Mouse (Mus musculus) bone marrow, adult 2 months (tissue): ENCODE measurements around the gene Mrpl32. TPM values are rescaled to one million over a fixed set of nuclear protein-coding genes. Genes with fewer than 3 reads are reported as not detected.

Source experiments
- H3K27ac ChIP-seq: fragments of 200-500 bp; 2 replicates; pipeline ENCODE4 v1.5.1; 2012; ENCODE audit warnings: low read depth, mild to moderate bottlenecking, control low read depth, inconsistent platforms, low read length; ENCODE audit not compliant: control insufficient read depth, poor library complexity, insufficient read depth
- H3K4me1 ChIP-seq: fragments of 200-500 bp; 2 replicates; pipeline ENCODE4 v1.6.1; 2011; ENCODE audit warnings: low read length; ENCODE audit not compliant: control insufficient read depth, insufficient read depth
- H3K4me3 ChIP-seq: fragments of 200-500 bp; replicated peaks from 2 replicates; pipeline ENCODE3; 2011; ENCODE audit warnings: mild to moderate bottlenecking, low read depth, low read length, control low read depth; ENCODE audit not compliant: control insufficient read depth
- CTCF ChIP-seq: fragments of 200-500 bp; IDR thresholded peaks from 2 replicates; pipeline ENCODE4 v1.5.1; 2011; ENCODE audit warnings: low read length, control low read depth; ENCODE audit not compliant: control insufficient read depth, insufficient read depth
- POLR2A ChIP-seq: fragments of 200-500 bp; IDR thresholded peaks from 2 replicates; pipeline ENCODE4 v1.6.1; 2011; ENCODE audit warnings: low read depth, mild to moderate bottlenecking, control low read depth, low read length, borderline replicate concordance; ENCODE audit not compliant: control insufficient read depth
- WGBS: fragments of 180-500 bp; shearing (Covaris S2); methylation state at CpG from one replicate; pipeline ENCODE4 v1.1.7; 2018; 5-methylcytosine and 5-hydroxymethylcytosine counted together
- polyA plus RNA-seq: library from polyadenylated mRNA; stranded (reverse); fragments of >200 nt; gene quantifications from 2 replicates; pipeline ENCODE4 v1.2.4, GENCODE M21; 2011; ENCODE audit warnings: low replicate concordance; ENCODE audit not compliant: missing spikeins, insufficient read depth, insufficient read length

Gene Mrpl32
- polyA plus RNA-seq, result 23.4 and 39.2 TPM in 2 replicates

- Histone ChIP-seq H3K27ac (peak within 1 kb of the TSS; percentile 85), H3K4me3 (peak within 1 kb of the TSS; percentile 99), H3K4me1 (no peaks in the 10 kb centered on the region; the same call in 1 of the 2 replicates)
- peak; percentile 80 for TF ChIP-seq POLR2A
- peak; percentile 7; the same call in 1 of the 2 replicates for TF ChIP-seq CTCF
- WGBS, result under 1% methylated on average over 42 of the region's 42 CpGs
These were observed at the start of gene Mrpl32, which contains the start of gene Psma2 for GRCm38 (mm10) chr13:14612926-14613529. Gene Mrpl32 (minus strand): TSS chr13:14613165. Gene Psma2 (plus strand): TSS chr13:14613240.

- TF ChIP-seq CTCF (no peak), POLR2A (no peak)
- Histone ChIP-seq H3K4me3 (no peak overlapping the region), H3K27ac (no peak overlapping the region), H3K4me1 (no peaks in the 10 kb centered on the region)
- 15% methylated on average over 1 of the region's 1 CpGs for WGBS
These were observed 36.3 kb upstream of the Mrpl32 start for GRCm38 (mm10) chr13:14649301-14649700.

GRCm38 (mm10) chr13:14639998-14640397 is 27.0 kb upstream of the Mrpl32 start:
- H3K4me3 ChIP-seq, result no peak overlapping the region
- TF ChIP-seq CTCF, result no peak
- no peak for TF ChIP-seq POLR2A
- 26% methylated on average over 1 of the region's 1 CpGs for WGBS
- no peaks in the 10 kb centered on the region; the same call in 1 of the 2 replicates for H3K4me1 ChIP-seq
- H3K27ac ChIP-seq, result no peak overlapping the region

DNA sequence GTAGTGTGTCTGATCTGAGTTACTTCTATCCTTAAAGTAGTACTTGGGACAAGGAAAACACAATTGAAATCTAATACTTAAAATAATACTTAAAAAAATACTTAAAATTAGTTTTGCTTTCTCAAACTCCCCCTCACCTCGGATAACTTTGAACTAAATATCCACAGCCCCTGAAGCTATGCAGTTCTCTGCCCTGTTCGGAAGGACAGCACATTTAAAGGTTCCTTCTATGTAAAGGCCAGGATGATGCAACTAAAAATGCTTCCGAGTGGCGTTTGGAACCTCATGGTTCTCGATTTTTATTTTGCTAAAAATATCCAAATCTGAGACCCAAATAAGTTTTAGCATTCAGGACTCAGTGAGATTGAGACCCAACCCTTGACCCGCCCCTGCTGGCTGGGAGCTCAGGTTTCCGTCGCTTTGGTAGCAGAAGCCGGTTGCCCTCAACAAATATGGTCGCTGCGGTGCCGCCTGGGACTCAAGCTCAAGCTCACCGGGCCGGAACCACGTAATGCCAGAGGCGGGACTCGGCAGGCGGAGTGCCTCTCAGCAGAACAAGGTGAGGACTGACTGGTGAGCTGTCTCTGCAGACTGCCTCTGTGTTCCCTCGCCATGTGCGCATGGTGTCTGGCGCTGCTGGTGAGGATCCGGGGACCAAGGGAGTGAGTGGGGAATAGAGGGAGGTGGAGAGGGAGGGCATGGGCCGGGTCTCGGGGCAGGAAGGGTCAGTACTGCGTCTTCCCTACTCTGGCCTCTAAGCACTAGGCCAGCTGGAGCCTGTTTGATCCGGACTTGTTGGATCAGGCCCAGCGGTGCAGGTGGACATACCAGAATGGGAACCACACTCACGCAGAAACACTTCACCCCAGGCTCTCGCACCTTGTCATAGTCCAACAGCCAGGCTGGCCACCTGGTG is 17.0 kb upstream of the Mrpl32 start, which contains the start of gene AW209491:
Gene AW209491, plus strand, starts transcription at position 429 of the 916 bp plus-strand sequence.
- Histone ChIP-seq H3K27ac (peak within 1 kb of the TSS; percentile 27; the same call in 1 of the 2 replicates), H3K4me1 (no peaks in the 10 kb centered on the region; the same call in 1 of the 2 replicates), H3K4me3 (peak within 1 kb of the TSS; percentile 93)
- WGBS, result under 1% methylated on average over 29 of the region's 29 CpGs
- TF ChIP-seq CTCF (no peak), POLR2A (peak; percentile 47; the same call in 1 of the 2 replicates)

DNA sequence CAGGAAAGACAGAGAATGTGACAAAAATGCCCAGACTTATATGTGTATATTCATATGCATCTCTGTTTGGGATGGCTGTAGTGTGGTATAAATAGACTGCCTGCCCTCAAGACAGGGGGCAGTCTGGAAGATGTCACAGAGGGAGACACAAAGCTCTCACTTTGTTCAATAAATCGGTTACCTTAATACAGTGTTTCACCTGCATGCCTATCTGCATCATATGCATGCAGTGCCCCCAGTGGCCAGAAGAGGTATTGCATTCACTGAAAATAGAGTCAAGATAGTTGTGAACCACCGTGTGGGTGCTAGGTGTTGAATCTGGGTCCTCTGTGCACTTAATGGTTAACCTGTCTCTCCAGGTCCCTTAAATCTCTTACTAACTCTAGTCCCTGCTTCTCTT is 5.8 kb upstream of the Mrpl32 start:
- Histone ChIP-seq H3K4me3 (no peak overlapping the region), H3K4me1 (no peaks in the 10 kb centered on the region; the same call in 1 of the 2 replicates), H3K27ac (no peak overlapping the region)
- TF ChIP-seq POLR2A (no peak), CTCF (peak; percentile 49)
- 11% methylated on average over 2 of the region's 2 CpGs for WGBS

GRCm38 (mm10) chr13:14613553-14613952 is 588 bp upstream of the Mrpl32 start:
- WGBS, result under 1% methylated on average over 9 of the region's 9 CpGs
- Histone ChIP-seq H3K4me1 (no peaks in the 10 kb centered on the region; the same call in 1 of the 2 replicates), H3K4me3 (peak overlapping the region; percentile 99), H3K27ac (peak overlapping the region; percentile 49)
- no peak for TF ChIP-seq CTCF
- no peak for TF ChIP-seq POLR2A

GRCm38 (mm10) chr13:14612463-14612862 is 502 bp downstream of the Mrpl32 start:
- H3K4me3 ChIP-seq, result peak overlapping the region; percentile 95
- WGBS, result 6% methylated on average over 10 of the region's 10 CpGs
- no peaks in the 10 kb centered on the region; the same call in 1 of the 2 replicates for H3K4me1 ChIP-seq
- no peak for TF ChIP-seq POLR2A
- no peak for TF ChIP-seq CTCF
- H3K27ac ChIP-seq, result peak overlapping the region; percentile 85

- TF ChIP-seq CTCF (no peak), POLR2A (no peak)
- Histone ChIP-seq H3K4me3 (no peak overlapping the region), H3K27ac (no peak overlapping the region)
These were observed 5.3 kb downstream of the Mrpl32 start for GRCm38 (mm10) chr13:14607616-14608015.

More at GRCm38 (mm10) chr13:14607616-14608015, 5.3 kb downstream of the Mrpl32 start:
- H3K4me1 ChIP-seq, result no peaks in the 10 kb centered on the region; the same call in 1 of the 2 replicates
